Mouse (Mus musculus) adrenal gland, postnatal 36 days (tissue): Measurements from ENCODE around the gene Trim28. TPM values are rescaled to one million over a fixed set of nuclear protein-coding genes. Genes with fewer than 3 reads are reported as not detected.
A peak's percentile ranks its signal among the peaks of the same experiment; 100 is the strongest.

ENCODE experiments used
- DNase-seq, 2 experiments: peaks; one replicate each; pipeline ENCODE4 v3.0.0; 2021; ENCODE audit warnings: mixed read lengths in 1 of 2
- long read RNA-seq, 2 experiments: library from polyadenylated mRNA; stranded (forward); transcript quantifications; one replicate each; pipeline ENCODE4 v2.0.0; 2021; ENCODE audit warnings: borderline sequencing depth in 2 of 2
- total RNA-seq, 2 experiments: library from RNA; stranded (reverse); gene quantifications; 2 replicates each; pipeline ENCODE4 v1.2.3; 2021

The Trim28 gene
- 100 to 1,000 TPM; 221 to 229 TPM for total RNA-seq
- long read RNA-seq, experiment 1, transcript Trim28-201 (17 exons, 3,245 nt), result major isoform, 172 of 197 reads
- long read RNA-seq, experiment 1, partial matches to known transcripts, result 10 of 197 reads
- long read RNA-seq, experiment 1, other reads (novel, unspliced or antisense), result 15 of 197 reads
- long read RNA-seq, experiment 2, transcript Trim28-201 (17 exons, 3,245 nt), result major isoform, 52 of 59 reads
- long read RNA-seq, experiment 2, partial matches to known transcripts, result 2 of 59 reads
- long read RNA-seq, experiment 2, other reads (novel, unspliced or antisense), result 5 of 59 reads

GRCm38 (mm10) chr7:12998851-12999250, at the start of gene Trim28:
Trim28 (plus strand) TSS chr7:12999114.
- DNase-seq, result no peak

- no peak for DNase-seq
Observed at GRCm38 (mm10) chr7:12949872-12950229, 49.1 kb upstream of the Trim28 start.

- no peak for DNase-seq
Observed at GRCm38 (mm10) chr7:12954896-12955295, 44.0 kb upstream of the Trim28 start.

- no peak for DNase-seq
Observed at GRCm38 (mm10) chr7:12957511-12957910, 41.4 kb upstream of the Trim28 start.

GRCm38 (mm10) chr7:12958948-12959347, 40.0 kb upstream of the Trim28 start:
- no peak for DNase-seq

GRCm38 (mm10) chr7:12959718-12960117, 39.2 kb upstream of the Trim28 start:
- DNase-seq, result no peak

GRCm38 (mm10) chr7:12961511-12962141, 37.3 kb upstream of the Trim28 start:
- peak; percentile 54 to 62 for DNase-seq

- DNase-seq, result peak; percentile 95 to 96
Observed at GRCm38 (mm10) chr7:12965678-12966091, 33.2 kb upstream of the Trim28 start, which contains the start of gene Zfp324. Zfp324 (plus strand) TSS chr7:12965838.

GRCm38 (mm10) chr7:12966104-12966845, 32.6 kb upstream of the Trim28 start:
- DNase-seq, result peak; percentile 78 to 85

- no peak for DNase-seq
Observed at GRCm38 (mm10) chr7:12970906-12971305, 28.0 kb upstream of the Trim28 start.

GRCm38 (mm10) chr7:12977682-12978389, 21.1 kb upstream of the Trim28 start, which contains the start of gene Zfp446:
Zfp446 (plus strand) TSS chr7:12977848.
- DNase-seq, result peak; percentile 99

- no peak for DNase-seq
Observed at GRCm38 (mm10) chr7:12978931-12979722, 19.8 kb upstream of the Trim28 start.

- DNase-seq, result no peak
Observed at GRCm38 (mm10) chr7:12979776-12980175, 19.1 kb upstream of the Trim28 start.

- no peak for DNase-seq
Observed at GRCm38 (mm10) chr7:12980291-12980690, 18.6 kb upstream of the Trim28 start.

GRCm38 (mm10) chr7:12985724-12986123, 13.2 kb upstream of the Trim28 start:
- DNase-seq, result no peak

- no peak for DNase-seq
Observed at GRCm38 (mm10) chr7:12986906-12987305, 12.0 kb upstream of the Trim28 start.

- DNase-seq, result no peak
Observed at GRCm38 (mm10) chr7:12987409-12988189, 11.3 kb upstream of the Trim28 start.

GRCm38 (mm10) chr7:12992222-12992621, 6.7 kb upstream of the Trim28 start:
- DNase-seq, result peak in 1 of 2 experiments; percentile 58

- no peak for DNase-seq
Observed at GRCm38 (mm10) chr7:12993148-12993547, 5.8 kb upstream of the Trim28 start.

- DNase-seq, result no peak
Observed at GRCm38 (mm10) chr7:12995862-12996261, 3.1 kb upstream of the Trim28 start.

- DNase-seq, result no peak
Observed at GRCm38 (mm10) chr7:12997230-12997629, 1.7 kb upstream of the Trim28 start.
